Mouse (Mus musculus) fat pad, adult 2 months (tissue): ENCODE data around the gene Pakap.

ENCODE experiments used
- DNase-seq: peaks from one replicate; pipeline ENCODE4 v3.0.0-alpha.2; 2011; ENCODE audit warnings: low read depth, low spot score; ENCODE audit errors: extremely low read depth

Pakap gene

GRCm38 (mm10) chr4:57797548-57798285 is 229.7 kb downstream of the Pakap start:
- DNase-seq: no peak

- DNase-seq: no peak
Measured at GRCm38 (mm10) chr4:57798286-57799018, 230.5 kb downstream of the Pakap start.

GRCm38 (mm10) chr4:57799297-57799696 is 231.3 kb downstream of the Pakap start:
- no peak for DNase-seq

GRCm38 (mm10) chr4:57801239-57801638 is 233.3 kb downstream of the Pakap start:
- DNase-seq: no peak

- no peak for DNase-seq
Measured at GRCm38 (mm10) chr4:57801986-57802385, 234.0 kb downstream of the Pakap start.

GRCm38 (mm10) chr4:57802411-57802810 is 234.4 kb downstream of the Pakap start:
- no peak for DNase-seq

- DNase-seq: no peak
Measured at GRCm38 (mm10) chr4:57804902-57805301, 236.9 kb downstream of the Pakap start.

GRCm38 (mm10) chr4:57809449-57809848 is 241.5 kb downstream of the Pakap start:
- DNase-seq: no peak

GRCm38 (mm10) chr4:57812075-57812474 is 244.1 kb downstream of the Pakap start:
- no peak for DNase-seq

GRCm38 (mm10) chr4:57812916-57813575 is 245.1 kb downstream of the Pakap start:
- DNase-seq: no peak

- DNase-seq: no peak
Measured at GRCm38 (mm10) chr4:57813576-57813945, 245.6 kb downstream of the Pakap start.

GRCm38 (mm10) chr4:57815355-57815754 is 247.4 kb downstream of the Pakap start:
- no peak for DNase-seq

- no peak for DNase-seq
Measured at GRCm38 (mm10) chr4:57816146-57816545, 248.2 kb downstream of the Pakap start.

GRCm38 (mm10) chr4:57820839-57821374 is 252.9 kb downstream of the Pakap start:
- DNase-seq: no peak

GRCm38 (mm10) chr4:57821556-57822356 is 253.8 kb downstream of the Pakap start:
- DNase-seq: no peak

- DNase-seq: no peak
Measured at GRCm38 (mm10) chr4:57822641-57823040, 254.7 kb downstream of the Pakap start.

GRCm38 (mm10) chr4:57824626-57825240 is 256.8 kb downstream of the Pakap start:
- no peak for DNase-seq

GRCm38 (mm10) chr4:57826272-57826671 is 258.3 kb downstream of the Pakap start:
- no peak for DNase-seq

GRCm38 (mm10) chr4:57829131-57829530 is 261.2 kb downstream of the Pakap start:
- no peak for DNase-seq

GRCm38 (mm10) chr4:57829740-57830139 is 261.8 kb downstream of the Pakap start:
- DNase-seq: no peak
